Mouse (Mus musculus) thymus, postnatal 14 days (tissue): ENCODE data around the gene Btk.

Experiments
- DNase-seq: peaks from one replicate; pipeline ENCODE4 v3.0.0; 2021

Gene Btk

DNA sequence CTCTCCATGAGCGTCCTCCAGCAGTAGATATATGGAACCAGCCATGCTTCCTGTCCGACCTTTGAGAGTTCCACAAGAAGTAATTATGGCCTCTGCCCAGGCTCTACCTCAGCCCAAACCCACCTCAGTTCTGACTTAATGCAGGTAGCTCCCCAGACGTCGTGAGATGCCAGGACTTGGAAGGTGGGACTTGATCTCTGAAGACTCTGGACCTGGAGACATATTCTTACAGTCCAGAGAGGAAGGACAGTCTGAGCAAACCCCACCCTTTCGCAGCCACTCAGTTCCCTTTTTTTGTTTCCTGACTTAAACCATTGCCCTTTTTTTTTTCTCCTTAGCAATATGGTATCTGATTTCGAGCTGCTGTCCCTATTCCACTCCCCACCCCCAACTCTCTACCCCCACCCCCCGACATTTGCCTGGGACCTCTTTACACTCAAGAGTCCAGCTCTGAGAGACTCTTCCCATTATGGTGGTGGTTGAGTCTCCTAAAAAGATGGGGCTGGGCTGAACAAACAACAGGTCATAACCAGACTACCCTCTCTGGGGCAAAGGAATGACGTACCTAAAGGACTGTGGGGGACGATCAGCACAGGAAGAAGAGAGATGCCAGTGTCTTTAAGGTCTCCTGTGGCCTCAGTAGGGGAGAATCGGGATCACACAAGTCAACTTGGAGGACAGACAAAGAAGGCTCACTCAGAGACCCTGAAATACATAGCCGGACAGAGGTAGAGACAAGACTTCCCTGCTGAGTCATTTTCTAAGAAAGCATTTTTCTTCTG, at the start of gene Btk:
Btk (minus strand) TSS at position 683 of the 782 bp plus-strand sequence.
- no peak for DNase-seq

GRCm38 (mm10) chrX:134632710-134633109, 49.3 kb upstream of the Btk start:
- no peak for DNase-seq

DNA sequence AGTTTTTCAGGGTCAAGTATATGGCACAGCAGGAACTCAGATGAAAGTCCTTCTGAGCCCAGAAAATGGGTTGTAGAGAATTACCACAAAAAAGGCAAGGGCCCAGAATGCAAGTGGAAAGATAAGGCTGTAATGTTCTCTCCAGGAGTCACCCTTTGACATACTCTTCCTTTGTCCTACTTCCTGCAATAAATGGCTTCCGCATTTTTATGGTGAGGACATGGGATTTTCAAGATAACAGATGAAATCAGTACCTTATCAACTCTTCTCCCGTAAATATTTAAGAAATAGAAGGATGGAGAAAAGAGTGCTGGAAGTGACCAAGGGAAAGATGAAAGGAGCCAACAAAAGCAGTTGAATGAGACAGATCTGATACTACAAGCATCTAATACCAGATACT, 44.8 kb upstream of the Btk start:
- no peak for DNase-seq

DNA sequence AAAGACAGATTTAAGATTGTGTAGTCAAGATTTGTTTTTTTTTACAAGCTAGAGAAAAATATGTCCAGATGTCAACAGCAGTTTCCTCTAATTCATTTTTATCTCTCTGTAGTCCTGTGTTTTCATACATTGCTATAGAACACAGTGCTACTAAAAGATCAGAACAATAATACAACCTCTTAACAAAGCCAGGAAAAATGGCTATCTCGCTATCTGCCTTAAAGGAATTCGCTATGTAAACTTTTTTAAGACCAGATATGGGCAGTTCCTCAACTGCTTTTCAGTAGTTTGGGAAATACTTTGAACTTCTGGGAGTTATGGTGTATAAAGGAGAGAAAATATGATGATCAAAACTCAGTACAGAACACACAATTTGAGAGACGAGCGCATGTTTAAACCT, 40.0 kb upstream of the Btk start:
- DNase-seq: no peak

GRCm38 (mm10) chrX:134621685-134622084, 38.3 kb upstream of the Btk start:
- DNase-seq: no peak

- no peak for DNase-seq
These were observed 37.0 kb upstream of the Btk start for GRCm38 (mm10) chrX:134620254-134620865.

GRCm38 (mm10) chrX:134619695-134620094, 36.3 kb upstream of the Btk start:
- no peak for DNase-seq

GRCm38 (mm10) chrX:134614306-134614705, 30.9 kb upstream of the Btk start:
- DNase-seq: peak; percentile 32

GRCm38 (mm10) chrX:134612285-134612959, 29.1 kb upstream of the Btk start:
- peak; percentile 18 for DNase-seq

- no peak for DNase-seq
These were observed 27.6 kb upstream of the Btk start for GRCm38 (mm10) chrX:134610984-134611383.

GRCm38 (mm10) chrX:134609472-134609871, 26.1 kb upstream of the Btk start:
- peak; percentile 33 for DNase-seq

GRCm38 (mm10) chrX:134601380-134602120, 18.2 kb upstream of the Btk start:
- no peak for DNase-seq

DNA sequence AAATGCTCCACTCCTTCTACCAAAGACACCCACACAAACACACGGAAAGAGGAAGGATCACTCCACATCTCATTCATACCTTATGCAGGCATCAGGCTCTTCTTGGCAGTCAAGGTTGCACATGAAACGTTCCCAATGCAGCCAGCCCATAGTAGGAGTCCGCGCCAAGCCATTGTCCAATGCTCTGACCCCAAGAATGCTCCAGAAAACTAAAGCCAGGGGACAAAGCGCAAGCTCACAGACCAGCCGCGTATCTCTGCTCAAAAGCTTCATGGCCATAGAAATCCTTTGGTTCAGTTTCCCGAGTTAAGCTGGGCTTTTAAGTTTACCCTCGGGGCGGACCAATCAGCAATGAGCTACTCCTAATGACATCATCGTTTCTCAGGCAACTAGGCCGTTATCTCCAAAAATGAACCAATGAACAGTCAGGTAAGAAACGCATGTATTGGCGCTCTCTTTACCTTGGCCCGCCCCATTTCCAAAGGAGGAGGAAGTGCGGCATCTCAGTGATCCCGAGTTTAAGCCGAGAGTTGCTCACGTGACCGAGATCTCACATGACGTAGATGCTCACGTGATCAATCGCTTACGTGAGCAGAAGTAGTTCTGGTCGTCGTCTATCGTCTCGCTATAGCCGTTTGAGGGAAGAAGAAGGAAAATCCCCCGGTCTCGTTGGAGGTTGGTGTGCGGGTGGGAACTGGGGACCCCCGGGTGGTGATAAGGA, 17.4 kb upstream of the Btk start, which contains the start of the genes Gla and Hnrnph2:
Gla (minus strand) TSS at position 467 of the 721 bp plus-strand sequence.
Hnrnph2 (plus strand) TSS at position 521 of the 721 bp plus-strand sequence.
- peak; percentile 87 for DNase-seq

- no peak for DNase-seq
These were observed 16.7 kb upstream of the Btk start for GRCm38 (mm10) chrX:134599922-134600565.

- DNase-seq: no peak
These were observed 6.5 kb upstream of the Btk start for GRCm38 (mm10) chrX:134589836-134590235.

- no peak for DNase-seq
These were observed 5.6 kb upstream of the Btk start for GRCm38 (mm10) chrX:134588997-134589396.

DNA sequence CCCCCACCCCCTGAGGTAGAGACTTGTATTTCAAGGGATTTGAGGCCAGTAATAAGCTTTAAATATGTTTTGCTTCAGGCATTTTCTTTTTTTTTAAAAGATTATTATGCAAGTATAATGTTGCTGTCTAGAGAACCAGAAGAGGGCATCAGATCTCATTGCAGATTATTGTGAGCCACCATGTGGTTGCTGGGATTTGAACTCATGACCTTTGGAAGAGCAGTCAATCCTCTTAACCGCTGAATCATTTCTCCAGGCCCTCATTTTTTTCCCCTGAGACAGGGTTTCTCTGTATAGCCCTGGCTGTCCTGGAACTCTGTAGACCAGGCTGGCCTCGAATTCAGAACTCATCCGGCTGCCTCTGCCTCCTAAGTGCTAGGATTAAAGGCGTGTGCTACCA, 4.9 kb upstream of the Btk start:
- DNase-seq: no peak

DNA sequence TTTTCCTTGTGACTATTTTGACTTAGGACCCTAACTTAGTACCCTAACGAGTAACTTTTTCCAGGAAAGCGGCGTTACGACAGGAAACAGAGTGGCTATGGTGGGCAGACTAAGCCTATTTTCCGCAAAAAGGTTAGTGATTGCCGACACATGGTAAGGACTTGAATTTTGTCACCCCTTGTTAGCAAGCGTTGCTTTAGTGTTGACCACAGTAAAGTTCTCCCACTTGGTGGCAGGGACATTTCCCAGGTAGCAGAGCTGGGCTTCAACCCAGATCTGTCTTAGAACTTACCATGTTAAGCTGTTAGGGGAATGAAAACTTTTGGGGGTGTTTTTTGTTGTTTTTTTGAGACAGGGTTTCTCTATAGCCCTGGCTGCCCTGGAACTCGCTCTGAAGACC, 3.1 kb upstream of the Btk start:
- no peak for DNase-seq

DNA sequence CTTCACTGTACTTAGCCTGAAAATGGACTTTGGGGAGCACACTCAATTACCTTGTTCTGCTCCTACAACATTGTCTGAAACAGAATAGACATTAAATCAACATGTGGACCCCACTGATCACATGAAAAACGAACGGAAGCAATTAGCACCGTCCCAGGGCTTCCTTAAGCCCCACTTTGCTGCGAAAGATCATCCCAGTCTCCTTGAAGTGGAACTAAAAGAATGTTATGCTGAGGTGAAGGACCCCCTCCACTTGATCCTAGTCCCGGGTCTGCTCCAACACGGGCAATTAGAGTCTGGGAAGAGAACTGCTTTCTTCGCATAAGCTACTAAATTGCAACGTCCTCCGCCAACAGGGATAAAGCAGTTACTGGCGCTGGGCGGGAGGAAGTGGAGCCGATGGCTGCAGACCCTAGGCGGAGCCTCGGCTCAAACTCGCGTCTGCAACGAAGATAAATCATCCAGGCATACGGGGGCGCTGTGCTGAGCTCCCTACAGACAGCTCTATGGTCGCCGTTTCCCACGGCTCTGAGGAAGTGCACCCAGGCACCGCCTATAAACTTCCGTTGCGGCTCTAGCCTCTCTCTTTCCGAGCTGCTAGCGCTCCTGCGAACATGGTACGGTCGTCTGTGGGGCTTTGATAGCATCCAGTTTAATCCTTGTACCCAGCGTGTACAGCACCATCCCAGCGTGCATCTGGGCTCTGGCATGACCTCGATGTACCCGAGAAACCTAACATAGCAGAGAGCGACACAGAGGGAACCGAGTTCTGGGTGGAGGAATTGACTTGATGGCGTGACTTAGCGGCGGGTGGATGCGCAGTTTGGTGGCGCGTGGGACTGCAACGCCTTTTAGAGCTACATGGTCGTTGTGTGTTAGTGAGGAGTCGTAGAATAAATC, 2.0 kb upstream of the Btk start, which contains the start of gene Rpl36a:
Rpl36a (plus strand) TSS at position 552 of the 900 bp plus-strand sequence.
- DNase-seq: peak; percentile 93

GRCm38 (mm10) chrX:134582270-134582669, 1.1 kb downstream of the Btk start:
- DNase-seq: no peak
